Mouse (Mus musculus): ENCODE data around the gene Eci2. TPM values are rescaled to one million over a fixed set of nuclear protein-coding genes. Genes with fewer than 3 reads are reported as not detected.
"Not testable (repeated sequence)": the region's sequence is repeated elsewhere in the genome, so short reads cannot be mapped to it uniquely, and the experiment has no call there.

Eci2 gene
- polyA plus RNA-seq, 1 experiment from 2014 or later, result 119 TPM

DNA sequence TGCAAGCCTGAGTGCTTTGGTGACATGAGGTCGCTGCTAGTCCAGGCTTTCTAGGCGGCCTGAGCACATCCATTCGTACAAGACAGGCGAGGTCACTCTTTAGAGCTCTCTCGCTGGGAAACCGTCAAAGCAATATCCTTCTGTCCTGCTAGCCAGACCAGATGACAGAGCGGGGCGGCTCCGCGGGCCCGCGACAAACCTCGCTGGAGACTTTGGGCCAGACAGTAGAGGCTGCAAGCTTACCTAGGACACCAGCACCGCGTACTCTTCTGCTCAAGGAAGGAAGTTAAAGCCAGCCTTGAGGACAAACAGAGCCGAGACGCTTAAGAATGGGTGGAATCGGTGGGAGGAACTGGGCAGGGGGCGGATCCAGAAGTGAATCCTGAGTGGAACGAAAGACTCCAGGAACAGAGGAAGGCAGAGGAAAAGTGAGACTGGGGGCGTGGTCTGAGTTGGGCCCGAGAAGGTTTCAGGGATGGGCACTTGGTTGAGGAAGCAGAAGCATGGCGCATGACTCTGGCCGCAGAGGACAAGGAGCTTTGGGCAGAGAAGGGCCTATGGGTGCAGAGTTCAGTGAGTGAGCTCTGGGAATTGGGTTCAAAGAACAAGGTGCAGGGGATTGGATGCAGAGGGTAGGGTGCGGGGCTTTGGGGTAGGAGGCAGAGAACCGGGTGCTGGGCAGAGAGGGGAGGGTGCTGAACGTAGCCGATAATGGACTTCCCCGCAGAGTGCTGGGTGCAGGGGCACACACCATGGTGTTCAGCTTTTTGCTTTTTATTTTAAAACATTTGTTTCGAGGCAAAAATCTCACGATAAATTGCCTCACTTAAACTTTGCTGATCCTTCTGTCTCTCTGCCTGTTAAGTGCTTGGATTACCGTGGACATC lies 63.1 kb downstream of the Eci2 start, which contains the start of gene Eci3:
TSS of gene Eci3 (minus strand) at position 300 of the 887 bp plus-strand sequence.
- no peak for ATAC-seq (ENCODE audit: extremely low read depth, insufficient number of reproducible peaks, low FRiP score, low TSS enrichment)
- WGBS, result 2% methylated on average over 32 of the region's 32 CpGs
- no peaks in the 10 kb centered on the region for H3K9me3 ChIP-seq

DNA sequence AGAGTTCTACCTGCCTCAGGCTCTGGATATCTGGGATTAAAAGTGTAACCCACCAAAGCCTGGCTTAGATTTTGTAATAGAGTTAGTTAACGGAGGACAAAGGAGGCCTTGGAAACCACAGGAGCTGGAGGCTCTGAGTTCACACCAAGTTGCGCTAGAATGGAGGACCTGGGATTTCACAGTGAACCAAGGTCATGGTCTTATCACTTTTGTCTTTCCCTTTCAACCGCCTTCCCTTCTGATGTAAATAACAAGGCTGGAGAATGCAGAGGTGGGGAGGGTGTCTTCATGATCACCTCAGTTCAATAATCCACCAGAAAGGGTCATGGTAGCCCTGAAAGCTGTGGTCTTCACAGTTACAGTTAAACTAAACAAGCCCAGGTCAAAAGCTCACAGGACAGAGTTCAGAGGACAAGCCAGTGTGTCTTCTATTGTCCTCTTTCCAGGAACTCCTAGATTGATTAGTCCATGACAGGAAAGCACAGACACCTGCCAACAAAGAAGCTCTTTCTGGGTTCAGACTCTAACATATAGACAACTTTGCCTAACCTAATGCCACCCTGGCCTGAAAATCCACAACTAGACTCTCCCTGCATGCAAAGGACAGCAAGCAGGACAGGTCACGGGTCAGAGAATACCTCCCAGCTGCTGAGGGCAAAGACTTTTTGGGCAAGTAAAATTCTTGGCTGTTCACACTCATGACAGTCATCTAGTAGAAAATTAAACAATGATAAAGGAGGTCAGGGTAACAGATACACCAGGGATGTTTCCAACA lies 65.7 kb downstream of the Eci2 start:
- H3K4me1 ChIP-seq, result peaks cover 8% of the 10 kb centered on the region
- peaks cover 25% of the 10 kb centered on the region for H3K27me3 ChIP-seq (replicated peaks)
- H3K4me2 ChIP-seq, result no peak overlapping the region
- no peak overlapping the region for H3K9ac ChIP-seq
- H3K4me3 ChIP-seq, result no peak overlapping the region
- no peaks in the 10 kb centered on the region for H3K9me3 ChIP-seq
- H3K36me3 ChIP-seq, result no peaks in the 10 kb centered on the region
- no peak for ATAC-seq (ENCODE audit: extremely low read depth, insufficient number of reproducible peaks, low FRiP score, low TSS enrichment)
- no peak overlapping the region for H3K27ac ChIP-seq (replicated peaks)
- WGBS, result 70% methylated on average over 4 of the region's 4 CpGs

More for the DNA sequence above, 63.1 kb downstream of the Eci2 start, which contains the start of gene Eci3:
- H3K4me2 ChIP-seq, result peak within 1 kb of the TSS; percentile 93
- peak within 1 kb of the TSS; percentile 61 for H3K4me3 ChIP-seq
- H3K4me1 ChIP-seq, result peaks cover 8% of the 10 kb centered on the region
- H3K27me3 ChIP-seq (replicated peaks), result peaks cover 28% of the 10 kb centered on the region
- H3K9ac ChIP-seq, result peak within 1 kb of the TSS; percentile 78
- H3K36me3 ChIP-seq, result no peaks in the 10 kb centered on the region
- H3K27ac ChIP-seq (replicated peaks), result no peak within 1 kb of the TSS

DNA sequence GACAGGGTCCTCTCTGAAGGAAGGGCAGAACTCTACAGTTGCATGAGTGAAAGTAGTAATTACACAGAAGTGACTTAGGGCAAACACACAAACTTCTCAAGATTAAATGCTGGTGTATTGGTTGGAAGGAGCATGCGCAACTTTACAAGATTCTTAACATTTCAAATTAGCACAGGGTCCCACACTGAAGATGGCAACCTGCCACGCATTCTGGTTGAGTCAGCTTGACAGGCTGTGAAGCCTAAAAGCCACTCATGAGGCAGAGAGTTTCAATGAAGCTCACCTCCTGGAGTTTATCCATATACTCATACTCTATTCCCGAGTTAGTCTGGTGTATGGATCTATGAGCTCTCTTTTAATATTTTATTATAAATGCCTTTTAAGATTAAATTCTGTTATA lies 68.7 kb downstream of the Eci2 start:
- H3K27ac ChIP-seq (replicated peaks); H3K27me3 ChIP-seq (replicated peaks); H3K9ac ChIP-seq; H3K4me1 ChIP-seq; H3K36me3 ChIP-seq; H3K9me3 ChIP-seq; ATAC-seq (ENCODE audit: extremely low read depth, insufficient number of reproducible peaks, low FRiP score, low TSS enrichment); H3K4me2 ChIP-seq; H3K4me3 ChIP-seq: not testable (repeated sequence)
- 81% methylated on average over 3 of the region's 3 CpGs for WGBS

DNA sequence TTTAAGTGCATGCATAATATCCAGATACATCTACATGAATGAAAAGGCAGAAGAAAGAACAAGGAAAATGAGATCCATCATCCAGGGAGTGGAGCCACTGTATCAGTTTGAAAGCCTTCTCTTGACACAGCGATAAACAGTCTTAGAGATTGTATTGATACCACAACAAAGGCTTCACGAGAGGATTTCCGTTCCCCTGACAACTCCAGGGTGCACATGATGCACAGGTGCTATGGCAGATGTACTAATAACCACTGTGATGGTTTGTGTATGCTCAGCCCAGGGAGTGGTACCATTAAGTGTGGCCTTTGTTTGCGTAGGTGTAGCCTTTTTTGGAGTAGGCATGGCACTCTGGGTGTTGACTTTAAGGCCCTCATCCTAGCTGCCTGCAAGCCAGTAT lies 70.0 kb downstream of the Eci2 start:
- Histone ChIP-seq H3K9ac (no peak overlapping the region), H3K36me3 (no peaks in the 10 kb centered on the region), H3K9me3 (no peaks in the 10 kb centered on the region), H3K4me2 (no peak overlapping the region), H3K27me3 (replicated peaks) (no peaks in the 10 kb centered on the region), H3K4me3 (no peak overlapping the region), H3K4me1 (no peaks in the 10 kb centered on the region), H3K27ac (replicated peaks) (no peak overlapping the region)
- WGBS, result 76% methylated on average over 4 of the region's 4 CpGs
- no peak for ATAC-seq (ENCODE audit: extremely low read depth, insufficient number of reproducible peaks, low FRiP score, low TSS enrichment)

DNA sequence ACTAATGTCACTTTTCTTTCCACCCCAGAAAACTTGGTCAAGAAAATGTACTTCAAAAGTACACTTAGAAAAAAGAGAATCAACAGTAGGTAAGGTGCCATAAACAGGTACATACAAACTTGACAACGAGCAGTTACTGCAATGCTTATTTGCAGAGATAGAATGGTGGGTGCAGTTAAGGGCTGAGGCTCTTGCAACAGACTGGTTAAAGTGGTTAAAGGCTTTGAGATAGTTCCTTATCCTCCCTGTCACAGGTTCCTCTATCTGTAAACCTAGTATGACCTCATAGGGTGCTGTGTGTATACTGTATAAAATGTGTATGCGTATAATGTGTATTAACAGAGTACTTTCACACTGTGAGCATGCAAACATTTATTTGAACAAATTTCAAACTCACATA lies 75.5 kb downstream of the Eci2 start:
- not testable (repeated sequence) for H3K4me2 ChIP-seq; H3K27ac ChIP-seq (replicated peaks); H3K4me3 ChIP-seq; H3K36me3 ChIP-seq; H3K27me3 ChIP-seq (replicated peaks); H3K9me3 ChIP-seq; H3K4me1 ChIP-seq; H3K9ac ChIP-seq; ATAC-seq (ENCODE audit: extremely low read depth, insufficient number of reproducible peaks, low FRiP score, low TSS enrichment)
- 87% methylated on average over 2 of the region's 2 CpGs for WGBS

DNA sequence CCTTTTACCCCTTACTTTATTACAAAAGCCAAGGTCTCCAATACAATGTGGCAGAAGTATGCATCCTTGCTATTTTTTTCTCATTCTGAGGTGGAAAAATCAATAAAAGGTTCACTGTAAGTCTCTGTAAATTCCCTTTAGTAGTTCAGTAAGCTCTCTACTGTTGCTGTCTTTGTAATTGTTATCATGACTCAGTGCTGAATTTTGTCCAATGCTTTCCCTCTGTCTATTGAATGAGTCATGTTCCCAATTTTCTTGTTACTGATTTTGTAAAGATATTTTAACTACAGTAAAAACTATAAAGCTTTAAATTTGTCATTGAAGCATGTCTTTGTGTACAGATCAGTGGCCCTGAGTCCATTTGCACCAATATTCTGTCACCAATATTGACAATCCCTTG lies 84.5 kb downstream of the Eci2 start:
- Histone ChIP-seq H3K4me3 (no peak overlapping the region), H3K4me1 (no peaks in the 10 kb centered on the region), H3K27ac (replicated peaks) (no peak overlapping the region), H3K9me3 (no peaks in the 10 kb centered on the region), H3K4me2 (no peak overlapping the region), H3K27me3 (replicated peaks) (peaks cover 7% of the 10 kb centered on the region), H3K36me3 (no peaks in the 10 kb centered on the region), H3K9ac (no peak overlapping the region)
- no peak for ATAC-seq (ENCODE audit: extremely low read depth, insufficient number of reproducible peaks, low FRiP score, low TSS enrichment)

DNA sequence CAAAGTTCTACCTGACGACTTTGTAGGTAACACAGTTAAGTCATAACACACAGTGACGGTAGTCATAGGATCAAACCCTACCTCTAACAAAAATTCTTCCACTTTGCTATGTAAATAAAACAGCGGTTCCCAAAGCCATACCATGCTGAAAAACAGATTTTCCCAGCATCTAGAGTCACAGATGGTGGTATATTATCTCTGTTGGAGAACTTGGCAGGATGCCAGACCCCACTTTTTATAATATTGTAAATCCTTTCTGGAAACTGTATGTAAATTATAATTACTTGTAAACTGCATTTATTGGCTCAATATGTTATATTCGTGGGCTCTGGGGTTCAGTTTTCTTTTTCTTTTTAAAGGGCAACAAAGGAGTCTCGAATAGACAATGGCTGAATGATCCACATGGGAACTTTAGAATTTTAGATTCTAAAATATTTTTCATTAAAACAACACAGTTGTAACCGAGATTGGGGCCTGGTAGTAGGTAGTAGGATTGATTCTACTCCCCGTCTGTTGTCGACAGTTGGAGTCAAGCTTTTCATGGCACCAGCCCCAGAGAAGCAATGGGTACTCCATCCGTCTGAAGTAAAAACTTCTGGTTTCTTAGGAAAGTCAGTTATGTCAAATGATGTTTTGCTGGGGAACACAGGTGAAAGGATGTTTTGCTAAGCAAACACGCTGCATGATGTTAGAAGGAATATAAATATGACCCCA lies 91.8 kb downstream of the Eci2 start:
- Histone ChIP-seq H3K4me2 (no peak overlapping the region), H3K4me1 (no peaks in the 10 kb centered on the region), H3K27me3 (replicated peaks) (no peaks in the 10 kb centered on the region; the same call in none of the 2 replicates), H3K36me3 (no peaks in the 10 kb centered on the region), H3K4me3 (no peak overlapping the region), H3K9ac (no peak overlapping the region), H3K27ac (replicated peaks) (no peak overlapping the region), H3K9me3 (no peaks in the 10 kb centered on the region)
- 73% methylated on average over 10 of the region's 10 CpGs for WGBS
- ATAC-seq (ENCODE audit: extremely low read depth, insufficient number of reproducible peaks, low FRiP score, low TSS enrichment), result no peak

Other genes starting within 250 kb of the Eci2 start
- gene Prpf4b, start 151.8 kb downstream of the Eci2 start, polyA plus RNA-seq (2015; fragmentation: Nextera tagmentation; extraction: Ambion mirVana), result 41.2 and 42.2 TPM in 2 replicates
- 2.0 and 2.2 TPM in 2 replicates for gene Fam217a, start 102.8 kb downstream of the Eci2 start, polyA plus RNA-seq (2015; fragmentation: Nextera tagmentation; extraction: Ambion mirVana)
- gene 4933417A18Rik, start 102.7 kb downstream of the Eci2 start, polyA plus RNA-seq (2015; fragmentation: Nextera tagmentation; extraction: Ambion mirVana), result not detected in 2 replicates
- gene Eci3, start 63.3 kb downstream of the Eci2 start, polyA plus RNA-seq (2015; fragmentation: Nextera tagmentation; extraction: Ambion mirVana), result 0.23 and 0.25 TPM in 2 replicates

Data from heart, embryonic 13.5 days (tissue).